Mouse (Mus musculus) liver, embryonic 18 days (tissue): ENCODE results near the gene Lrrc51. TPM values are rescaled to one million over a fixed set of nuclear protein-coding genes. Genes with fewer than 3 reads are reported as not detected.

Experiments used
- polyA plus RNA-seq: library from polyadenylated mRNA; depleted of rRNA; stranded (reverse); fragments of >200 nt; gene quantifications from 2 replicates; pipeline ENCODE4 v1.2.3, GENCODE M21; 2012; rRNA removed

Gene Lrrc51
- 3.7 and 4.5 TPM in 2 replicates for polyA plus RNA-seq

GRCm38 (mm10) chr7:101933751-101934240 lies at the start of gene Lrrc51, which contains the start of gene Numa1:
TSS of gene Lrrc51 (minus strand) at chr7:101933895.
TSS of gene Numa1 (plus strand) at chr7:101934111.

GRCm38 (mm10) chr7:101906287-101906681 lies 27.4 kb downstream of the Lrrc51 start, which contains the start of gene Tomt:
TSS of gene Tomt (minus strand) at chr7:101906359.

GRCm38 (mm10) chr7:101905561-101906286 lies 28.0 kb downstream of the Lrrc51 start, which contains the start of gene Lamtor1:
TSS of gene Lamtor1 (plus strand) at chr7:101905904.

GRCm38 (mm10) chr7:101870629-101871028 lies 63.1 kb downstream of the Lrrc51 start, which contains the start of gene Folr1:
TSS of gene Folr1 (minus strand) at chr7:101870788.

GRCm38 (mm10) chr7:101863415-101863814 lies 70.3 kb downstream of the Lrrc51 start, which contains the start of gene Anapc15:
TSS of gene Anapc15 (plus strand) at chr7:101863715.

Other genes with a start within 250 kb of the Lrrc51 start
- not detected in 2 replicates for gene Phox2a, start 115.6 kb downstream of the Lrrc51 start, polyA plus RNA-seq
- gene Inppl1, start 95.7 kb downstream of the Lrrc51 start, polyA plus RNA-seq: 8.9 and 10.5 TPM in 2 replicates
- gene Folr2, start 76.7 kb downstream of the Lrrc51 start, polyA plus RNA-seq: 16.4 and 18.0 TPM in 2 replicates
- 30.0 TPM in 2 replicates for gene Anapc15, start 70.2 kb downstream of the Lrrc51 start, polyA plus RNA-seq
- 0.36 and 0.81 TPM in 2 replicates for gene Folr1, start 63.1 kb downstream of the Lrrc51 start, polyA plus RNA-seq
- 62.9 and 68.3 TPM in 2 replicates for gene Lamtor1, start 28.0 kb downstream of the Lrrc51 start, polyA plus RNA-seq
- 0.07 TPM in 2 replicates for gene Tomt, start 27.5 kb downstream of the Lrrc51 start, polyA plus RNA-seq
- gene Numa1, start 216 bp upstream of the Lrrc51 start, polyA plus RNA-seq: 17.2 and 21.1 TPM in 2 replicates
- 31.9 and 35.6 TPM in 2 replicates for gene Il18bp, start 84.8 kb upstream of the Lrrc51 start, polyA plus RNA-seq
- 17.7 and 20.7 TPM in 2 replicates for gene Rnf121, start 131.6 kb upstream of the Lrrc51 start, polyA plus RNA-seq
- 8.8 and 12.2 TPM in 2 replicates for gene Xndc1, start 131.6 kb upstream of the Lrrc51 start, polyA plus RNA-seq
- gene Xntrpc, start 131.8 kb upstream of the Lrrc51 start, polyA plus RNA-seq: 1.00 and 1.0 TPM in 2 replicates
- 0.10 TPM in 1 of 2 replicates, not detected in the other for gene Trpc2, start 149.2 kb upstream of the Lrrc51 start, polyA plus RNA-seq
- gene Art1, start 167.8 kb upstream of the Lrrc51 start, polyA plus RNA-seq: 0.02 and 0.07 TPM in 2 replicates
- 0.02 and 0.10 TPM in 2 replicates for gene Art5, start 175.6 kb upstream of the Lrrc51 start, polyA plus RNA-seq
- 0.01 TPM in 1 of 2 replicates, not detected in the other for gene Chrna10, start 182.9 kb upstream of the Lrrc51 start, polyA plus RNA-seq